Mouse (Mus musculus) adrenal gland, postnatal 36 days (tissue): Measurements from ENCODE around the gene Pitpnc1. TPM values are rescaled to one million over a fixed set of nuclear protein-coding genes. Genes with fewer than 3 reads are reported as not detected.

Source experiments
- DNase-seq, 2 experiments: peaks; one replicate each; pipeline ENCODE4 v3.0.0; 2021; ENCODE audit warnings: mixed read lengths in 1 of 2
- total RNA-seq, 2 experiments: library from RNA; stranded (reverse); gene quantifications; 2 replicates each; pipeline ENCODE4 v1.2.3; 2021

The Pitpnc1 gene
- total RNA-seq, 2 experiments from 2014 or later, result 11.1 to 13.0 TPM

DNA sequence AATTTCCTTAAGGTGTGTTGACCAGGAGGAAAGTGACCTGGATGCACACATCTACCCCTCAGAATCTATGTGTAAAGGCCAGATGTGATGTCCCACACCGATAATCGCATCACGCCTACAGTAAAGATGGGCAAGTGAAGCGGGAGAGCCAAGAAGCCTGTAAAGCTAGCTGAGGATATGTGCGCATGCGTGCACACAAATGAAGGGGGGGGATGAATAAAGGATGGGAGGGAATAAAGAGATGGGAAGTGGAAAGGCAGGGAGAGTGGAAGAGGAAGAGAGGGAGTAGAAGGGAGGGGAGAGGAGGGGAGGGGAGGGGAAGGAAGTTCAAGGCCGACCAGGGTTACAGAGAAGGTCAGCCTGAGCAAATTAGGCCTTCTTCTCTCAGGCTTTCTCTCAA, 61.6 kb downstream of the Pitpnc1 start:
- DNase-seq, result no peak

GRCm38 (mm10) chr11:107407698-107408097, 62.8 kb downstream of the Pitpnc1 start:
- no peak for DNase-seq

- DNase-seq, result no peak
Observed at GRCm38 (mm10) chr11:107405606-107406333, 64.7 kb downstream of the Pitpnc1 start.

DNA sequence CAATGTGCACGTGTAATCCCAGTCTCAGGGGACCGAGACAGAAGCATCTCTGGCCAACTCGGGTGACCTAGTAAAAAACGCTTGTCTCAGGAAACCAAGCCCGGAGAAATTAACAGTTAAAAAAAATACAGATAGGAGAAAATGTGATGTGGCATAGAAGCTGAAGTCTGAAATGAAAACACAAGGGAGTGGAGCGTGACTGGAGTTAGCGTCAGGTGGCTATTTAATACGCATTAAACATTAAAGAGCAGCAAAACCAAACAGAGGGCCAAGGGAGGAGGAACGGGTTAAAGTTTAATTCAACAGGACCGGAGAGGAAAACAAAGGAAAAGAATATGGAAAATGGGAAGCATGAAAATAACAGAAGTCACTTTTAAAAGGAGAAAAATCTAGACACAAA, 67.2 kb downstream of the Pitpnc1 start:
- DNase-seq, result no peak

DNA sequence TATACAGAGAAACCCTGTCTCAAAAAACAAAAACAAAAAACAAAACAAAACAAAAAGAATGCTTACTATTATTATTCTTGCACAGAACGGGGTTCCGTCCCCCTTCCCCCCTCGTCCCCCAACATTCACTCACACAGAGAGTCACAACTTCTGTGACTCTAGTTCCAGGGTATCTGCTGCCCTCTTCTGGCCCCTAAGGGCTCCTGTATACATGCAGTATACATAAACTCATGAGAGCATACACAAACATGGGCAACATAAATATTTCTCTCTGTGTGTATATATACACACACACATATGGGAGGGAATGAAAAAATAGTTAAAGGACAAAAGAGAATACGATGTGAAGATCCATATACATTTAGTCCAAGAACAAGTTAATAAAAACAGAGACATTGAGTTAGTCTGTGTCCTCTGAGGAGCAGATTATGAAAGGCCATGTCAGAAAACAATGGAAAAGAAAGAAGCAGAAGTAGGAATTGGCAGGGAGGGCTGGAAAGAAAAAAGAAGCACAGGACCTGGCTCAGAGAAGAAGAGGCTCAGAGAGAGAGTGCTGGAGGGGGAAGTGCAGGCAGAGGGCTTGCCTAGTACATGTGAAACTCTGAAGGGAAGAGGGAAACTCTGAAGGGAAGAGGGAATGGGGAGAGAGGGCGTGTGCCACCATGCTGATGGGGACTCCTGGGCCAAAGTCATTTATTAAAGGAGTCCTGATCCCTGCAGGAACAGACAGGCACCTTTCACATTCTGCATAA, 68.5 kb downstream of the Pitpnc1 start:
- DNase-seq, result no peak

- DNase-seq, result no peak
Observed at GRCm38 (mm10) chr11:107400826-107401225, 69.7 kb downstream of the Pitpnc1 start.

DNA sequence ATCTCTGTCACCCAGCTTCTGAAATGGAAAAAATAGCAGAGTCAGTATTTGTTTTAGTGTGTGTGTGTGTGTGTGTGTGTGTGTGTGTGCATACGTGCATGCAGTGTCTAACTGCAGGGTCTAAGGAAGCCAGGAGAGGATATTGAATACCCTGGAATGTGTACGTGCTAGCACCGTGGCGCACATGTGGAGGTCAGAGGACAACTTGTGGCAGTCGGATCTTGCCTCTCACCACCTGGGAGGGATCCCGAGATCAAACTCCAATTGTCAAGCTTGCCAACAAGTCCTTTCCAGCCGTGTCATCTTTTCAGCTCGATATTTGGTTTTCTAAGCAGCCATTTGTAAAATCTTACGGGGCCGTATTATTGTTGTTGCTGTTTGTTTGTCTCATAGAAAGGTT, 70.5 kb downstream of the Pitpnc1 start:
- no peak for DNase-seq

- no peak for DNase-seq
Observed at GRCm38 (mm10) chr11:107397326-107397998, 73.0 kb downstream of the Pitpnc1 start.

DNA sequence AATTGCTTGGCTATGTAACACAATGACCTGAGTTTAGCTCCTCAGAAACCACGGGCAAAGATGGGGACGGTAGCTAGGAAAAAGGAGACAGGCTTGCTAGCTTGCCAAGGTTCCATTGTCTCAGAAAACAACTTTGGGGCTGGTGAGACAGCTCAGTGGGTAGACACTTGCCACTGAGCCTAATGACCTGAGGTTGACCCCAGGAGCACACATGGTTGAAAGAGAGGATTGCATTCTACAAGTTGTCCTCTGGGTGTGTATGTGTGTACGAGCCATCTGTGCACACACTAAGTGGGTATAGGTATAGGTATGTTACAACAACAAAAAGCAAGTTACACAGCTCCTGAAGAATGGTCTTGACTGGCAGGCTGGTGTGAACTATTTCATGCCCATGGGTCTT, 76.3 kb downstream of the Pitpnc1 start:
- no peak for DNase-seq

- DNase-seq, result no peak
Observed at GRCm38 (mm10) chr11:107393828-107394165, 76.7 kb downstream of the Pitpnc1 start.

GRCm38 (mm10) chr11:107393154-107393827, 77.2 kb downstream of the Pitpnc1 start:
- no peak for DNase-seq

GRCm38 (mm10) chr11:107390540-107390939, 80.0 kb downstream of the Pitpnc1 start:
- DNase-seq, result no peak

- DNase-seq, result no peak
Observed at GRCm38 (mm10) chr11:107390001-107390400, 80.5 kb downstream of the Pitpnc1 start.

DNA sequence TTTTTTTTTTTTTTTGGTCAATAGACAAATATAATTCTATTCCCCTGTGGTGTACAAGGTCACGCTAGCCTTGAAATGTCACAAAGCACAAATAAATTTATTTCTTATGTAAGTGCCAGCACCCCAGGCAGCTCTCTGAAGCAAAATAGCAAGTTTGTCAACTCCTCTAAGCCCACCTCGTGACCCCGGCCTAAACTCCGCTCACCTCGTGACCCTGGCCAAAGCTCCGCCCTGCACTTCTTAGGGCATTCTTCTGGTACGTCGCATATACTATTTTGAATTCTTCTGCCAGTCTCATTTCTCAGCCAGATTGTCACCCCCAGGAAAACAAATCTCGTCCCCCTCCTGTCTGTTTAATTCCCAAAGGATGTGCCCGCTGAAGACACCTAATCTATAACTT, 84.0 kb downstream of the Pitpnc1 start:
- no peak for DNase-seq

- DNase-seq, result peak; percentile 23 to 50
Observed at GRCm38 (mm10) chr11:107385306-107385705, 85.2 kb downstream of the Pitpnc1 start.

GRCm38 (mm10) chr11:107383985-107384384, 86.5 kb downstream of the Pitpnc1 start:
- DNase-seq, result no peak

GRCm38 (mm10) chr11:107379965-107380364, 90.5 kb downstream of the Pitpnc1 start:
- DNase-seq, result no peak

- DNase-seq, result peak; percentile 37 to 68
Observed at GRCm38 (mm10) chr11:107379089-107379845, 91.2 kb downstream of the Pitpnc1 start.

DNA sequence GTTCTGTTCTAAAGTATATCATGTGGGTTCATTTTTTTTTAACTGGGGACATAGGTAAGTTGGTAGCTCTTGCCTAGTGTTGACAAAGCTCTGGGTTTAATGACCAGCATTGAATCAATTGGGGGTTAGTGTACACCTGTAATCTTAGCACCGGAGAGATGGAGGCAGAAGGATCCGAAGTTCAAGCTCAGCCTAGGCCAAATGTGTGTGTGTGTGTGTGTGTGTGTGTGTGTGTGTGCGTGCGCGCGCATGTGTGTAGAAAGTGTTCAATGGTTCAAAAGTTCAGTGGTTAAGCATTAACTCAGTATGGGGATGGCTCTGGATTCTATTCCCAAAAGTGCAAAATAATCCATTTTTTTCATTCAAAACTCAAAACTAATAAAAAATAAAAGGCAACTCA, 93.2 kb downstream of the Pitpnc1 start:
- DNase-seq, result no peak

DNA sequence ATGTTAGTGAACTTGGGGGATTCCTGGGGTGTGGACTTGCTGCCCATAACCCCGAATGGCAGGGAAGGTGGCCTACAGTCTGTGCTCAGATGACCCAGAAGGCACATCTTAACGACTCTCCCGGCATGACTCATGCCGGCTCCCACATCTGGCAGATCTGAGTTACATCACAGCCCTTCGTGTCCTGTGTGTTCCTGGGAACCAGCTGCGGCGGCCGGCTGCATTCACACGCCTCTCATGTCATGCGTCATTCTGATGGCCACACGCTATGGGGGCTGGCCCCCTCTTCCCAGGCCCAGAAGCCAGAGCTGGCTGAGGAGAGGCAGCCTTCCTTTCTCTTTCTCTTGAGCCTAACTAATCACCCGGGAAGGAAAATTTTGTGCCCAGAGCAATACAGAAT, 94.2 kb downstream of the Pitpnc1 start:
- peak; percentile 76 to 80 for DNase-seq

DNA sequence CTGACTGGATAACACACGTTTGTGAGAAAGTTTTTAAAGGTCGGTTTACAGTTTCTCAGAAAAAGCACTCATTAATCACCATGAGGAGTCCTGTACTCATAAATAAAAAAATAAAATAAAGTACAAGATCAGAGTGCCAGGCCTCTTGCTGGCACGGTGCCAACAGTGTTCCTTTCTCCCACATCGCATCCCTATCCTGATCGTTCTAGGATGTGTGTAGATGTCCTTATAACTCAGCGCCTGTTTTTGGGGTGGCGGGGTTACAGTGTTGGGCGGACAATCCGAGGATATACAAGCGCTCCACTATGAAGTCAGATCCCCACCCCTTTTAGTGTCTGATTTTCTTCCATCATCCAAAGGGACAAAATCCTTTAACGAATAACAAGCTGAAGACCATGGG, 94.7 kb downstream of the Pitpnc1 start:
- DNase-seq, result no peak

DNA sequence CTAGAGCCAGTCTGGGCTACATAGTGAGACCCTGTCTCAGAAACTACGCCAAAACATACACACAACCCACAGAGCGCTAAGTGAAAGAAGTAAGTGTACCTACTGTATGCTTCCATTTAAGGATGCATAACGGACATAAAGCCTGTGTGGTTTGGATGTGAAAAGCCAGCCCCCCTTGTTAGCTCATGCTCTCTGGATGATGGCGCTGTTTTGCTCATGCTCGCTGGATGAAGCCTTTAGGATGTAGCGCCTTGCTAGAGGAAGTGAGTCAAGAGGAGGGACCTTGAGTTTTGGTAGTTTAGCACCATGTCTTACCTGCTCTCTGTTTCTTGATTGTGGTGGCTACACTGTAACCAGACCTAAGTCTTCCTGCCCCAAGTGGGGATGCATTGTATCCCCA, 96.9 kb downstream of the Pitpnc1 start:
- DNase-seq, result no peak
